Mouse (Mus musculus) E14TG2a.4 (cell line): ENCODE measurements around the gene Pomt2.

ENCODE experiments used
- H3K27me3 ChIP-seq: 2 replicates; pipeline ENCODE4 v1.6.1; 2014; ENCODE audit warnings: low read length, control low read depth; ENCODE audit not compliant: insufficient read depth
- H3K36me3 ChIP-seq: 2 replicates; pipeline ENCODE4 v1.6.1; 2014; ENCODE audit warnings: low read length, control low read depth; ENCODE audit not compliant: insufficient read depth
- H3K4me1 ChIP-seq: replicated peaks from 2 replicates; pipeline ENCODE4 v1.6.1; 2014; ENCODE audit warnings: low read depth, low read length, control low read depth
- H3K4me3 ChIP-seq: replicated peaks from 2 replicates; pipeline ENCODE4 v1.5.1; 2014; ENCODE audit warnings: mild to moderate bottlenecking, low read length
- H3K9me3 ChIP-seq: 2 replicates; pipeline ENCODE4 v1.6.1; 2014; ENCODE audit warnings: low read length, control low read depth
- CTCF ChIP-seq: conservative IDR thresholded peaks from 2 replicates; pipeline ENCODE4 v1.5.1; 2014; ENCODE audit warnings: low read length
- NANOG ChIP-seq: IDR thresholded peaks from 2 replicates; pipeline ENCODE4 v1.6.1; 2014; ENCODE audit warnings: borderline replicate concordance, low read length, mixed read lengths
- POU5F1 ChIP-seq: IDR thresholded peaks from 2 replicates; pipeline ENCODE4 v1.6.1; 2014; ENCODE audit warnings: low read length, borderline replicate concordance

Pomt2 gene

DNA sequence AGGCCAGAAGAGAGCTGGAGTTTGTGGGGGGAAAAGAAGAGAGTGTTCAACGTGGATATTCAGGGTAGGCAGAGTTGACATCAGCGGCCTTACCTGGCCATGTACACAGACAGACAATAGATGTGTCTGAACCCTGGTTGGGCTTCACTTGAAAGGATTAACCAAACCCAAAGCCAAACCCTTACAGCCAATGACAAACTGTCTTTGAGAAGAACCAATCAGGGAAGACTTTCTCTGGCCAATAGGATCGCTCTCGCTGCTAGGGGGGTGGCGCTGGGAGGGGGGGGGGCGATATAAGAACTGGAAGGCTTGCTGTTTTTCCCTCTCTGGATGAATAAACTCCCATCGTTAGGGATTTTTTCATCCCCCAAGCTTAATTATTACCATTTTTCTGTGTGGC is 60.5 kb downstream of the Pomt2 start:
- Histone ChIP-seq H3K9me3 (no peaks in the 10 kb centered on the region), H3K4me3 (peak overlapping the region; percentile 49), H3K27me3 (no peaks in the 10 kb centered on the region), H3K4me1 (peaks cover 25% of the 10 kb centered on the region), H3K36me3 (no peaks in the 10 kb centered on the region)
- TF ChIP-seq CTCF (no peak), NANOG (no peak), POU5F1 (no peak)

DNA sequence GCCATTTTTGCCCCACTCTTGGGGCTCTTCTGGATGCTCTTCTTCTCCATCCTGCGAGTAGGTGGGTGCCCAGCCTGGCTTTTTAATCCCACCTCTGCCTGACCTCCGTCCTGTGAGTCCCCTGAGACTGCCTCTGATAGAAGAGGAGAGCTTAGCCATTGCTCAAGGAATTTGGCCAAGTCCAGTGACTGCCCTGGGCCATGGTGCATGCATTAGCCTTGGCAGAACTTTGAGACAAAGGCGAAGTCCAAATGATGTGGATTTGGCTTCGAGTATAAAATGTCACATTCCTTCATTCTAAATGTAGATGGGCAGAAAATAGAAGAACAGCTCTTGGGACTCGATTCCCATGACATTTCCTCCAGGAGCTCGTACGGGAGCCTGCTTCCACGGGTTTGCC is 65.0 kb downstream of the Pomt2 start:
- Histone ChIP-seq H3K4me1 (peaks cover 19% of the 10 kb centered on the region), H3K27me3 (peaks cover 3% of the 10 kb centered on the region; the same call in 1 of the 2 replicates), H3K4me3 (no peak overlapping the region), H3K36me3 (no peaks in the 10 kb centered on the region), H3K9me3 (no peaks in the 10 kb centered on the region)
- no peak for TF ChIP-seq POU5F1
- TF ChIP-seq NANOG, result no peak
- no peak for TF ChIP-seq CTCF

DNA sequence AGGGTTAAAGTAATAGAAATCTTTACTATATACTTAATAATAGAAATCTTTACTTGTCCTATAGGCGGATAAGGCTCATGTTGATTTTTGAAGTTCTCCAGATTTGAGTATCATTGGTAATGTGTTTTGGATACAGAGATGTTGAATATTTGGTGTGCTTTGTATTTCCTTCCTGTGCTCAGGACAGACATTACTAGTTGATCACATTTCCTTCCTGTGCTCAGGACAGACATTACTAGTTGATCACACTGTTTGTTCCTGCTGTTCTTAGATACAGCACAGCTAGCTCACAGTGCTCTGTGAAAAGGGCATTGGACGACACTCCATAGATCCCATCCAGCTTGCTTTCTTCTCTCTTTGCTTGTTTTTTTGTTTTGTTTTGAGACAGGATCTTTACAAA is 71.2 kb downstream of the Pomt2 start:
- TF ChIP-seq POU5F1, result no peak
- TF ChIP-seq NANOG, result no peak
- no peak for TF ChIP-seq CTCF
- Histone ChIP-seq H3K4me3 (no peak overlapping the region), H3K4me1 (no peaks in the 10 kb centered on the region), H3K9me3 (0 out of 2 replicates have a peak, but pooled peaks cover 2% of the 10 kb centered on the region), H3K27me3 (no peaks in the 10 kb centered on the region; the same call in 1 of the 2 replicates), H3K36me3 (no peaks in the 10 kb centered on the region)

- Histone ChIP-seq H3K4me3 (no peak overlapping the region), H3K36me3 (no peaks in the 10 kb centered on the region), H3K9me3 (no peaks in the 10 kb centered on the region), H3K4me1 (peaks cover 18% of the 10 kb centered on the region), H3K27me3 (no peaks in the 10 kb centered on the region)
- TF ChIP-seq NANOG, result no peak
- TF ChIP-seq CTCF, result no peak
- no peak for TF ChIP-seq POU5F1
These were observed 77.2 kb downstream of the Pomt2 start for GRCm38 (mm10) chr12:87070520-87070919.

- H3K4me3 ChIP-seq, result no peak overlapping the region
- no peaks in the 10 kb centered on the region for H3K9me3 ChIP-seq
- H3K36me3 ChIP-seq, result no peaks in the 10 kb centered on the region
- 0 out of 2 replicates have a peak, but pooled peaks cover 5% of the 10 kb centered on the region for H3K27me3 ChIP-seq
- peaks cover 18% of the 10 kb centered on the region for H3K4me1 ChIP-seq
- TF ChIP-seq POU5F1 (no peak), NANOG (no peak), CTCF (no peak)
These were observed 81.3 kb downstream of the Pomt2 start for GRCm38 (mm10) chr12:87066429-87066828.

- H3K9me3 ChIP-seq, result no peaks in the 10 kb centered on the region
- H3K27me3 ChIP-seq, result 0 out of 2 replicates have a peak, but pooled peaks cover 7% of the 10 kb centered on the region
- no peak overlapping the region for H3K4me3 ChIP-seq
- TF ChIP-seq POU5F1 (no peak), CTCF (no peak), NANOG (no peak)
- H3K36me3 ChIP-seq, result no peaks in the 10 kb centered on the region
- H3K4me1 ChIP-seq, result peaks cover 18% of the 10 kb centered on the region
These were observed 82.3 kb downstream of the Pomt2 start for GRCm38 (mm10) chr12:87065446-87065845.

- Histone ChIP-seq H3K27me3 (peaks cover 33% of the 10 kb centered on the region), H3K9me3 (no peaks in the 10 kb centered on the region), H3K36me3 (no peaks in the 10 kb centered on the region), H3K4me1 (0 out of 2 replicates have a peak, but pooled peaks cover 5% of the 10 kb centered on the region), H3K4me3 (no peak overlapping the region)
- TF ChIP-seq POU5F1 (no peak), NANOG (no peak), CTCF (no peak)
These were observed 90.7 kb downstream of the Pomt2 start for GRCm38 (mm10) chr12:87057066-87057465.
